Mouse (Mus musculus): ENCODE measurements at regions not wholly inside any gene's neighbourhood (a gene's known extent, or its start where the extent isn't known, plus 50 kb on each side); places are given as distances from the start of the nearest gene placed in this dataset.

GRCm38 (mm10) chr19:21214253-21214652 lies 57.8 kb upstream of the Zfand5 start:
- TF ChIP-seq POLR2A (IDR thresholded peaks at IDR 0.05; ENCODE audit: borderline replicate concordance, extremely low read depth, low read depth, low read length) = no peak
- TF ChIP-seq CTCF (IDR thresholded peaks at IDR 0.05; ENCODE audit: insufficient read depth, low read length) = no peak
- Histone ChIP-seq H3K4me1 (ENCODE audit: control insufficient read depth, insufficient read depth, low read length) (no peaks in the 10 kb centered on the region), H3K4me3 (replicated peaks; ENCODE audit: extremely low read depth, low read depth, low read length) (no peak overlapping the region)
- no peak for DNase-seq
- WGBS = 84% methylated on average over 4 of the region's 4 CpGs

- no peak overlapping the region for H3K4me3 ChIP-seq (replicated peaks; ENCODE audit: extremely low read depth, low read depth, low read length)
- TF ChIP-seq POLR2A (IDR thresholded peaks at IDR 0.05; ENCODE audit: borderline replicate concordance, extremely low read depth, low read depth, low read length) (no peak), CTCF (IDR thresholded peaks at IDR 0.05; ENCODE audit: insufficient read depth, low read length) (no peak)
- no peaks in the 10 kb centered on the region for H3K4me1 ChIP-seq (ENCODE audit: control insufficient read depth, insufficient read depth, low read length)
- WGBS = 77% methylated on average over 10 of the region's 10 CpGs
- DNase-seq = no peak
Observed at GRCm38 (mm10) chr19:21193461-21193860, 78.6 kb upstream of the Zfand5 start.

GRCm38 (mm10) chr19:21192576-21192975 lies 79.5 kb upstream of the Zfand5 start:
- 77% methylated on average over 6 of the region's 6 CpGs for WGBS
- DNase-seq = no peak
- no peak overlapping the region for H3K4me3 ChIP-seq (replicated peaks; ENCODE audit: extremely low read depth, low read depth, low read length)
- H3K4me1 ChIP-seq (ENCODE audit: control insufficient read depth, insufficient read depth, low read length) = no peaks in the 10 kb centered on the region
- TF ChIP-seq POLR2A (IDR thresholded peaks at IDR 0.05; ENCODE audit: borderline replicate concordance, extremely low read depth, low read depth, low read length) (no peak), CTCF (IDR thresholded peaks at IDR 0.05; ENCODE audit: insufficient read depth, low read length) (no peak)

GRCm38 (mm10) chr19:21189216-21189615 lies 82.9 kb upstream of the Zfand5 start:
- TF ChIP-seq POLR2A (IDR thresholded peaks at IDR 0.05; ENCODE audit: borderline replicate concordance, extremely low read depth, low read depth, low read length) (no peak), CTCF (IDR thresholded peaks at IDR 0.05; ENCODE audit: insufficient read depth, low read length) (no peak)
- no peak for DNase-seq
- WGBS = 68% methylated on average over 4 of the region's 4 CpGs
- Histone ChIP-seq H3K4me1 (ENCODE audit: control insufficient read depth, insufficient read depth, low read length) (no peaks in the 10 kb centered on the region), H3K4me3 (replicated peaks; ENCODE audit: extremely low read depth, low read depth, low read length) (no peak overlapping the region)

DNA sequence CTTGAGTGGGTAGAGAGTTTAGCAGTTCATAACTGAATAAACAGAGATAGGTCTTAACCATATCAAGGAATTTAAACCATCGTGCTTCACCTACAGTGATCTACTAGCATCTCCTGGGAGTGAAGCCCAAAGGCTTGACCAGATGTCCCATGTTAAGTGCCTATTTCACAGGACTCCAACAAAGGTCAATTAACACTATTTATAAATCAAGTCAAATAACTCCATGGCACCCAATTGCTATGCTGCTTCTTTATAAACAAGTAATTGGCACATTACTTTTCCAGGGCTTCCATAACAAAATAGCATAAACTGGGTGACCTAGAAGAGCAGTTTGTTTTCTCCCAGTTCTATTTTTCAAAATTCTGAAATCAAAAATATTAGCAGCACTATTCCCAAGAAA lies 85.4 kb upstream of the Zfand5 start:
- 60% methylated on average over 1 of the region's 1 CpGs for WGBS
- DNase-seq = no peak
- no peak overlapping the region for H3K4me3 ChIP-seq (replicated peaks; ENCODE audit: extremely low read depth, low read depth, low read length)
- TF ChIP-seq POLR2A (IDR thresholded peaks at IDR 0.05; ENCODE audit: borderline replicate concordance, extremely low read depth, low read depth, low read length) = no peak
- no peak for TF ChIP-seq CTCF (IDR thresholded peaks at IDR 0.05; ENCODE audit: insufficient read depth, low read length)
- no peaks in the 10 kb centered on the region for H3K4me1 ChIP-seq (ENCODE audit: control insufficient read depth, insufficient read depth, low read length)

- H3K4me1 ChIP-seq (ENCODE audit: control insufficient read depth, insufficient read depth, low read length) = no peaks in the 10 kb centered on the region
- DNase-seq = no peak
- H3K4me3 ChIP-seq (replicated peaks; ENCODE audit: extremely low read depth, low read depth, low read length) = no peak overlapping the region
- 80% methylated on average over 1 of the region's 1 CpGs for WGBS
- no peak for TF ChIP-seq POLR2A (IDR thresholded peaks at IDR 0.05; ENCODE audit: borderline replicate concordance, extremely low read depth, low read depth, low read length)
- TF ChIP-seq CTCF (IDR thresholded peaks at IDR 0.05; ENCODE audit: insufficient read depth, low read length) = no peak
Observed at GRCm38 (mm10) chr19:21186016-21186415, 86.1 kb upstream of the Zfand5 start.

- H3K4me3 ChIP-seq (replicated peaks; ENCODE audit: extremely low read depth, low read depth, low read length) = no peak overlapping the region
- no peak for DNase-seq
- 95% methylated on average over 4 of the region's 4 CpGs for WGBS
Observed at GRCm38 (mm10) chr19:21183028-21183427, 89.0 kb upstream of the Zfand5 start.

GRCm38 (mm10) chr19:21179886-21180285 lies 92.2 kb upstream of the Zfand5 start:
- H3K4me3 ChIP-seq (replicated peaks; ENCODE audit: extremely low read depth, low read depth, low read length) = no peak overlapping the region
- no peak for DNase-seq
- 82% methylated on average over 1 of the region's 1 CpGs for WGBS
- no peak for TF ChIP-seq POLR2A (IDR thresholded peaks at IDR 0.05; ENCODE audit: borderline replicate concordance, extremely low read depth, low read depth, low read length)
- no peak for TF ChIP-seq CTCF (IDR thresholded peaks at IDR 0.05; ENCODE audit: insufficient read depth, low read length)
- no peaks in the 10 kb centered on the region for H3K4me1 ChIP-seq (ENCODE audit: control insufficient read depth, insufficient read depth, low read length)

More at GRCm38 (mm10) chr19:21183028-21183427, 89.0 kb upstream of the Zfand5 start:
- TF ChIP-seq POLR2A (IDR thresholded peaks at IDR 0.05; ENCODE audit: borderline replicate concordance, extremely low read depth, low read depth, low read length) (no peak), CTCF (IDR thresholded peaks at IDR 0.05; ENCODE audit: insufficient read depth, low read length) (no peak)
- H3K4me1 ChIP-seq (ENCODE audit: control insufficient read depth, insufficient read depth, low read length) = no peaks in the 10 kb centered on the region

GRCm38 (mm10) chr19:21175426-21175831 lies 96.6 kb upstream of the Zfand5 start:
- Histone ChIP-seq H3K4me1 (ENCODE audit: control insufficient read depth, insufficient read depth, low read length) (peaks cover 5% of the 10 kb centered on the region), H3K4me3 (replicated peaks; ENCODE audit: extremely low read depth, low read depth, low read length) (no peak overlapping the region)
- TF ChIP-seq CTCF (IDR thresholded peaks at IDR 0.05; ENCODE audit: insufficient read depth, low read length) (no peak), POLR2A (IDR thresholded peaks at IDR 0.05; ENCODE audit: borderline replicate concordance, extremely low read depth, low read depth, low read length) (no peak)
- DNase-seq = no peak
- WGBS = 57% methylated on average over 3 of the region's 3 CpGs

GRCm38 (mm10) chr19:21174636-21175035 lies 97.4 kb upstream of the Zfand5 start:
- Histone ChIP-seq H3K4me1 (ENCODE audit: control insufficient read depth, insufficient read depth, low read length) (peaks cover 5% of the 10 kb centered on the region), H3K4me3 (replicated peaks; ENCODE audit: extremely low read depth, low read depth, low read length) (no peak overlapping the region)
- WGBS = 54% methylated on average over 5 of the region's 5 CpGs
- no peak for DNase-seq
- TF ChIP-seq POLR2A (IDR thresholded peaks at IDR 0.05; ENCODE audit: borderline replicate concordance, extremely low read depth, low read depth, low read length) (no peak), CTCF (IDR thresholded peaks at IDR 0.05; ENCODE audit: insufficient read depth, low read length) (no peak)

Data from lung, adult 2 months (tissue).